Mouse (Mus musculus) common myeloid progenitor, adult 5-6 weeks (primary cell): ENCODE data around the gene Slc39a11. TPM values are rescaled to one million over a fixed set of nuclear protein-coding genes. Genes with fewer than 3 reads are reported as not detected.
A peak's percentile ranks its signal among the peaks of the same experiment; 100 is the strongest.

ENCODE experiments used
- ATAC-seq: replicated peaks from 2 replicates; pipeline ENCODE4 v1.8.0; 2016; ENCODE audit warnings: low read depth, mild to moderate bottlenecking, moderate TSS enrichment, inconsistent platforms; ENCODE audit not compliant: poor library complexity, severe bottlenecking
- total RNA-seq: library from RNA; stranded (forward); fragments of 200-1000, 187-1606 nt; gene quantifications from 2 replicates; pipeline ENCODE4 v1.2.3, GENCODE M21; 2017

The Slc39a11 gene
- total RNA-seq, 1 experiment from 2014 or later = 25.3 TPM

- no peak for ATAC-seq
Observed at GRCm38 (mm10) chr11:113554701-113555360, 95.0 kb downstream of the Slc39a11 start.

GRCm38 (mm10) chr11:113554194-113554593 is 95.7 kb downstream of the Slc39a11 start:
- ATAC-seq = no peak

GRCm38 (mm10) chr11:113553605-113554004 is 96.3 kb downstream of the Slc39a11 start:
- no peak for ATAC-seq

- ATAC-seq = no peak
Observed at GRCm38 (mm10) chr11:113552539-113552938, 97.3 kb downstream of the Slc39a11 start.

GRCm38 (mm10) chr11:113546217-113546877 is 103.5 kb downstream of the Slc39a11 start:
- ATAC-seq = peak; percentile 4; the same call in 1 of the 2 replicates

- peak; percentile 87 for ATAC-seq
Observed at GRCm38 (mm10) chr11:113544017-113544640, 105.8 kb downstream of the Slc39a11 start.

GRCm38 (mm10) chr11:113541073-113541472 is 108.8 kb downstream of the Slc39a11 start:
- no peak for ATAC-seq

GRCm38 (mm10) chr11:113539502-113540209 is 110.2 kb downstream of the Slc39a11 start:
- ATAC-seq = no peak

GRCm38 (mm10) chr11:113539079-113539478 is 110.8 kb downstream of the Slc39a11 start:
- no peak for ATAC-seq

- ATAC-seq = no peak
Observed at GRCm38 (mm10) chr11:113538406-113538917, 111.4 kb downstream of the Slc39a11 start.

- no peak for ATAC-seq
Observed at GRCm38 (mm10) chr11:113537715-113538114, 112.2 kb downstream of the Slc39a11 start.

GRCm38 (mm10) chr11:113537199-113537586 is 112.7 kb downstream of the Slc39a11 start:
- no peak for ATAC-seq

- ATAC-seq = 0 out of 2 replicates have a peak, but pooled peaks have one; percentile 26
Observed at GRCm38 (mm10) chr11:113536308-113537198, 113.3 kb downstream of the Slc39a11 start.

- ATAC-seq = no peak
Observed at GRCm38 (mm10) chr11:113534341-113534740, 115.5 kb downstream of the Slc39a11 start.

- no peak for ATAC-seq
Observed at GRCm38 (mm10) chr11:113533931-113534330, 115.9 kb downstream of the Slc39a11 start.

GRCm38 (mm10) chr11:113528391-113528790 is 121.5 kb downstream of the Slc39a11 start:
- no peak for ATAC-seq

- ATAC-seq = no peak
Observed at GRCm38 (mm10) chr11:113525731-113526130, 124.1 kb downstream of the Slc39a11 start.

GRCm38 (mm10) chr11:113522726-113523125 is 127.2 kb downstream of the Slc39a11 start:
- no peak for ATAC-seq

GRCm38 (mm10) chr11:113521469-113522190 is 128.2 kb downstream of the Slc39a11 start:
- no peak for ATAC-seq
